Mouse (Mus musculus) megakaryocyte, embryonic 14.5 days (primary cell): ENCODE data around the gene Gm20517. TPM values are rescaled to one million over a fixed set of nuclear protein-coding genes. Genes with fewer than 3 reads are reported as not detected.
A peak's percentile ranks its signal among the peaks of the same experiment; 100 is the strongest.
"Not testable (repeated sequence)": the region's sequence is repeated elsewhere in the genome, so short reads cannot be mapped to it uniquely, and the experiment has no call there.

Experiments used
- H3K27me3 ChIP-seq: replicated peaks from 2 replicates; pipeline ENCODE3; 2012; ENCODE audit warnings: inconsistent platforms
- H3K36me3 ChIP-seq: replicated peaks from 2 replicates; pipeline ENCODE3; 2012; ENCODE audit warnings: low read length, inconsistent platforms, mixed read lengths
- H3K4me1 ChIP-seq: 2 replicates; pipeline ENCODE4 v1.6.1; 2012; ENCODE audit warnings: inconsistent platforms
- H3K4me3 ChIP-seq: replicated peaks from 2 replicates; pipeline ENCODE3; 2012; ENCODE audit warnings: moderate library complexity, mild to moderate bottlenecking, inconsistent platforms
- H3K9me3 ChIP-seq: 2 replicates; pipeline ENCODE4 v1.6.1; 2012; ENCODE audit warnings: inconsistent platforms
- FLI1 ChIP-seq: IDR thresholded peaks from 2 replicates; pipeline ENCODE4 v1.6.1; 2012; ENCODE audit warnings: low read length, inconsistent platforms, mixed read lengths
- GATA1 ChIP-seq: IDR thresholded peaks from 3 replicates; pipeline ENCODE4 v1.6.1; 2012; ENCODE audit warnings: mixed read lengths, low read length, inconsistent platforms, borderline replicate concordance
- polyA plus RNA-seq: library from polyadenylated mRNA; stranded (reverse); fragments of >175 nt; gene quantifications from 2 replicates; pipeline ENCODE4 v1.2.3, GENCODE M21; 2012; ENCODE audit warnings: low replicate concordance; ENCODE audit not compliant: insufficient read depth

The Gm20517 gene
- polyA plus RNA-seq, 1 experiment: 0.29 TPM

- Histone ChIP-seq H3K9me3 (no peaks in the 10 kb centered on the region), H3K36me3 (peaks cover 82% of the 10 kb centered on the region), H3K4me3 (no peak overlapping the region), H3K27me3 (no peaks in the 10 kb centered on the region), H3K4me1 (peaks cover 11% of the 10 kb centered on the region; the same call in 1 of the 2 replicates)
- TF ChIP-seq GATA1 (no peak), FLI1 (no peak)
Measured at GRCm38 (mm10) chr17:47622912-47623554, 11.6 kb downstream of the Gm20517 start.

- H3K9me3 ChIP-seq, H3K27me3 ChIP-seq, H3K4me3 ChIP-seq: not testable (repeated sequence)
- Histone ChIP-seq H3K36me3 (peaks cover 68% of the 10 kb centered on the region), H3K4me1 (peaks cover 15% of the 10 kb centered on the region; the same call in 1 of the 2 replicates)
Measured at GRCm38 (mm10) chr17:47624572-47624971, 13.2 kb downstream of the Gm20517 start.

- Histone ChIP-seq H3K4me1 (peaks cover 17% of the 10 kb centered on the region), H3K27me3 (no peaks in the 10 kb centered on the region), H3K36me3 (peaks cover 63% of the 10 kb centered on the region), H3K4me3 (no peak overlapping the region), H3K9me3 (no peaks in the 10 kb centered on the region)
- TF ChIP-seq FLI1 (no peak), GATA1 (no peak)
Measured at GRCm38 (mm10) chr17:47625088-47625487, 13.7 kb downstream of the Gm20517 start.

GRCm38 (mm10) chr17:47626031-47626430 is 14.6 kb downstream of the Gm20517 start:
- Histone ChIP-seq H3K9me3 (no peaks in the 10 kb centered on the region), H3K27me3 (no peaks in the 10 kb centered on the region), H3K4me3 (no peak overlapping the region), H3K36me3 (peaks cover 55% of the 10 kb centered on the region), H3K4me1 (peaks cover 26% of the 10 kb centered on the region)
- TF ChIP-seq FLI1 (no peak), GATA1 (no peak)

- peaks cover 40% of the 10 kb centered on the region for H3K36me3 ChIP-seq
- no peaks in the 10 kb centered on the region for H3K27me3 ChIP-seq
- no peaks in the 10 kb centered on the region for H3K9me3 ChIP-seq
- peaks cover 34% of the 10 kb centered on the region for H3K4me1 ChIP-seq
- H3K4me3 ChIP-seq: peak overlapping the region; percentile 46
- TF ChIP-seq FLI1 (no peak), GATA1 (no peak)
Measured at GRCm38 (mm10) chr17:47627791-47628190, 16.4 kb downstream of the Gm20517 start.

GRCm38 (mm10) chr17:47628851-47629676 is 17.7 kb downstream of the Gm20517 start:
- H3K4me1 ChIP-seq: peaks cover 34% of the 10 kb centered on the region
- peak overlapping the region; percentile 94 for H3K4me3 ChIP-seq
- H3K27me3 ChIP-seq: no peaks in the 10 kb centered on the region
- TF ChIP-seq GATA1: no peak
- no peak for TF ChIP-seq FLI1
- peaks cover 29% of the 10 kb centered on the region for H3K36me3 ChIP-seq
- H3K9me3 ChIP-seq: no peaks in the 10 kb centered on the region

- TF ChIP-seq FLI1 (no peak), GATA1 (no peak)
- H3K4me3 ChIP-seq: peak overlapping the region; percentile 94
- H3K4me1 ChIP-seq: peaks cover 34% of the 10 kb centered on the region
- H3K27me3 ChIP-seq: no peaks in the 10 kb centered on the region
- H3K9me3 ChIP-seq: no peaks in the 10 kb centered on the region
- peaks cover 20% of the 10 kb centered on the region for H3K36me3 ChIP-seq
Measured at GRCm38 (mm10) chr17:47629717-47630677, 18.6 kb downstream of the Gm20517 start.

GRCm38 (mm10) chr17:47630678-47631065 is 19.3 kb downstream of the Gm20517 start, which contains the start of gene Usp49:
Gene Usp49, plus strand, starts transcription at chr17:47630690.
- Histone ChIP-seq H3K36me3 (peaks cover 16% of the 10 kb centered on the region), H3K4me1 (peaks cover 34% of the 10 kb centered on the region), H3K27me3 (no peaks in the 10 kb centered on the region), H3K9me3 (no peaks in the 10 kb centered on the region), H3K4me3 (peak within 1 kb of the TSS; percentile 94)
- TF ChIP-seq FLI1 (no peak), GATA1 (no peak)

GRCm38 (mm10) chr17:47632181-47632840 is 20.9 kb downstream of the Gm20517 start:
- H3K9me3 ChIP-seq: no peaks in the 10 kb centered on the region
- no peak for TF ChIP-seq GATA1
- TF ChIP-seq FLI1: no peak
- H3K36me3 ChIP-seq: peaks cover 7% of the 10 kb centered on the region
- no peak overlapping the region for H3K4me3 ChIP-seq
- no peaks in the 10 kb centered on the region for H3K27me3 ChIP-seq
- H3K4me1 ChIP-seq: peaks cover 34% of the 10 kb centered on the region
